Mouse (Mus musculus): ENCODE measurements around the gene L3mbtl4. TPM values are rescaled to one million over a fixed set of nuclear protein-coding genes. Genes with fewer than 3 reads are reported as not detected.

The L3mbtl4 gene
- polyA plus RNA-seq, 1 experiment from 2014 or later, result 1.1 TPM

DNA sequence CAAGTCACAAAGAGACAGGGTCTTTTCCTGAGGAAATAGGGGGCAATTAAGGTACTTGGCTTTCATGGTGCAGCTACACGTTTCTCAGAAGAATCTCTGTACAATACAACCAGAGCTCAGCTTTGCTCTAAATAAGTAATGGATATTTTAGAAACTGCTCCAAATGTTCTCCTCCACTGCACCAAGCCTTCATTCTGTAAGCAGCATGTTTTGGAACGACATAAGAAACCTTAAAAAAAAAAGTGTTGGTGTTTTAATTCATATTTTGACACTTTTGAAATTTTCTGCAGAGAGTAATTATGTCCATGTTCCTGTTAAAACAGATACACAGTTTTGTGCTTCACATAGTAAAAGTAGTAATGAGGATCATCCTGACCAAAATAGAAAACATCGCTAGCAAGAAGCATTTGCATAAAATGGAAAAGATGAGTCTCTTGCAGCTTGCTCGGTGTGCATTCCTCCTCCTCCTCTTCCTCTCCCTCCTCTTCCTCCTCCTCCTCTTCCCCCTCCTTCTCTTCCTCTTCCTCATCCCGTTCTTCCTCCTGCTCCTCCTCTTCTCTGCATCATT lies 369.0 kb downstream of the L3mbtl4 start:
- no peaks in the 10 kb centered on the region for H3K36me3 ChIP-seq (ENCODE audit: insufficient read depth, low read length)
- WGBS, result 61% methylated on average over 5 of the region's 5 CpGs
- no peak for ATAC-seq (replicated peaks; ENCODE audit: low FRiP score, low read depth)
- no peak for DNase-seq (ENCODE audit: low spot score)
- TF ChIP-seq CTCF (IDR thresholded peaks at IDR 0.05; ENCODE audit: low read depth), result no peak
- H3K27ac ChIP-seq, result no peak overlapping the region
- H3K9me3 ChIP-seq (replicated peaks; ENCODE audit: low read length), result no peaks in the 10 kb centered on the region
- no peak overlapping the region for H3K4me2 ChIP-seq (ENCODE audit: low read length)
- H3K4me1 ChIP-seq (replicated peaks; ENCODE audit: insufficient read depth, low read length), result no peaks in the 10 kb centered on the region
- no peak overlapping the region for H3K9ac ChIP-seq (ENCODE audit: low read depth, low read length)
- H3K4me3 ChIP-seq (replicated peaks; ENCODE audit: low read depth, low read length), result no peak overlapping the region
- no peaks in the 10 kb centered on the region for H3K27me3 ChIP-seq (ENCODE audit: insufficient read depth, low read length)

- no peak overlapping the region for H3K4me2 ChIP-seq (ENCODE audit: low read length)
- no peaks in the 10 kb centered on the region for H3K9me3 ChIP-seq (replicated peaks; ENCODE audit: low read length)
- ATAC-seq (replicated peaks; ENCODE audit: low FRiP score, low read depth) (no peak), DNase-seq (ENCODE audit: low spot score) (no peak)
- H3K27me3 ChIP-seq (ENCODE audit: insufficient read depth, low read length), result no peaks in the 10 kb centered on the region
- H3K27ac ChIP-seq, result no peak overlapping the region
- H3K4me1 ChIP-seq (replicated peaks; ENCODE audit: insufficient read depth, low read length), result no peaks in the 10 kb centered on the region
- no peak overlapping the region for H3K9ac ChIP-seq (ENCODE audit: low read depth, low read length)
- no peak overlapping the region for H3K4me3 ChIP-seq (replicated peaks; ENCODE audit: low read depth, low read length)
- TF ChIP-seq CTCF (IDR thresholded peaks at IDR 0.05; ENCODE audit: low read depth), result no peak
- H3K36me3 ChIP-seq (ENCODE audit: insufficient read depth, low read length), result no peaks in the 10 kb centered on the region
- 75% methylated on average over 1 of the region's 1 CpGs for WGBS
Measured at GRCm38 (mm10) chr17:68666528-68666927, 392.9 kb downstream of the L3mbtl4 start.

DNA sequence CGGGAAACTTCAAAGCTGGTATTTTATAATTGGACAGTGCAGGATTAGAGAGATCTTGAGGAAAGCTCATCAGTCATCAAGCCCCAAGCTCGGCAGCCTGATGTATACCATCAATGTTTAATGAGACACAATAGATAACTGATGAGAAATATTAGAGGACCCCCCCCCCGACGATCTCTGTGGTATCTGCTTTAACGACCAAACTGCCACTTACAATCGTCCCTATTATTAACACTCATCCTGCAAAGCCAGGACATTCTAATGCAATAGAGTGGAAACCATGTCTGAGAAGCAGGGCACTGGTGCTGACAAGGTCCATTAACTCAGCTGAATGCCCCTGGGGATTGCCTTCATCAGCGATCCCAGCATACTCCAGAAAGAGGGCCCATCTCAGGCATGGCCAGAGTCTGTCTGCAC lies 398.5 kb downstream of the L3mbtl4 start:
- DNase-seq (ENCODE audit: low spot score) (peak; percentile 7), ATAC-seq (replicated peaks; ENCODE audit: low FRiP score, low read depth) (peak; percentile 54; the same call in 1 of the 2 replicates)
- no peak overlapping the region for H3K27ac ChIP-seq
- no peaks in the 10 kb centered on the region for H3K9me3 ChIP-seq (replicated peaks; ENCODE audit: low read length)
- WGBS, result 19% methylated on average over 7 of the region's 7 CpGs
- H3K4me2 ChIP-seq (ENCODE audit: low read length), result no peak overlapping the region
- TF ChIP-seq CTCF (IDR thresholded peaks at IDR 0.05; ENCODE audit: low read depth), result no peak
- no peaks in the 10 kb centered on the region for H3K36me3 ChIP-seq (ENCODE audit: insufficient read depth, low read length)
- no peaks in the 10 kb centered on the region for H3K4me1 ChIP-seq (replicated peaks; ENCODE audit: insufficient read depth, low read length)
- no peaks in the 10 kb centered on the region for H3K27me3 ChIP-seq (ENCODE audit: insufficient read depth, low read length)
- H3K9ac ChIP-seq (ENCODE audit: low read depth, low read length), result no peak overlapping the region
- H3K4me3 ChIP-seq (replicated peaks; ENCODE audit: low read depth, low read length), result no peak overlapping the region

GRCm38 (mm10) chr17:68710701-68711100 lies 437.1 kb downstream of the L3mbtl4 start:
- Histone ChIP-seq H3K36me3 (ENCODE audit: insufficient read depth, low read length) (no peaks in the 10 kb centered on the region), H3K4me1 (replicated peaks; ENCODE audit: insufficient read depth, low read length) (no peaks in the 10 kb centered on the region), H3K4me2 (ENCODE audit: low read length) (no peak overlapping the region), H3K4me3 (replicated peaks; ENCODE audit: low read depth, low read length) (no peak overlapping the region), H3K27ac (no peak overlapping the region), H3K27me3 (ENCODE audit: insufficient read depth, low read length) (no peaks in the 10 kb centered on the region), H3K9ac (ENCODE audit: low read depth, low read length) (no peak overlapping the region), H3K9me3 (replicated peaks; ENCODE audit: low read length) (no peaks in the 10 kb centered on the region)
- 65% methylated on average over 5 of the region's 5 CpGs for WGBS
- DNase-seq (ENCODE audit: low spot score) (no peak), ATAC-seq (replicated peaks; ENCODE audit: low FRiP score, low read depth) (no peak)
- no peak for TF ChIP-seq CTCF (IDR thresholded peaks at IDR 0.05; ENCODE audit: low read depth)

DNA sequence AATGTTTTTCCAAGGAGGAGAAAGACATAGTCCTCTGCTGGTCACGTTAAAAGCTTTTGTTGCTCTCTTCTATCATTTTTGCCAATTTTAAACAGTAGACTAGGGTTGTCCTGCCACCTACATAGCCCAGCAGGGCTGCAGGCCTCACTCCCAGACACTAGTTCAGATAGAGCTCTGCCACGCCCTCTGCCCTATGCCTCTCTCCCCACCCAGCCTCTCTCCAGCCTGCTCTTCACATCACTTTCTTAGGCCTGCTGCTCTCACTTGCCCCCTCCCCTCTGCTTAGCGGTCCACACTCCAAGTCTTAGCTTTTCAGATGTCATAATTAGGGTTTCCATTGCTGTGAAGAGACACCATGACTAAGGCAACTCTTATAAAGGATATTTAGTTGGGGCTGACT lies 437.8 kb downstream of the L3mbtl4 start:
- ATAC-seq (replicated peaks; ENCODE audit: low FRiP score, low read depth) (no peak), DNase-seq (ENCODE audit: low spot score) (no peak)
- Histone ChIP-seq H3K27me3 (ENCODE audit: insufficient read depth, low read length) (no peaks in the 10 kb centered on the region), H3K27ac (no peak overlapping the region), H3K36me3 (ENCODE audit: insufficient read depth, low read length) (no peaks in the 10 kb centered on the region), H3K4me3 (replicated peaks; ENCODE audit: low read depth, low read length) (no peak overlapping the region), H3K9me3 (replicated peaks; ENCODE audit: low read length) (no peaks in the 10 kb centered on the region), H3K4me2 (ENCODE audit: low read length) (no peak overlapping the region), H3K4me1 (replicated peaks; ENCODE audit: insufficient read depth, low read length) (no peaks in the 10 kb centered on the region), H3K9ac (ENCODE audit: low read depth, low read length) (no peak overlapping the region)
- 56% methylated on average over 3 of the region's 3 CpGs for WGBS
- TF ChIP-seq CTCF (IDR thresholded peaks at IDR 0.05; ENCODE audit: low read depth), result no peak

- no peak overlapping the region for H3K27ac ChIP-seq
- no peak overlapping the region for H3K4me3 ChIP-seq (replicated peaks; ENCODE audit: low read depth, low read length)
- no peaks in the 10 kb centered on the region for H3K4me1 ChIP-seq (replicated peaks; ENCODE audit: insufficient read depth, low read length)
- no peak for TF ChIP-seq CTCF (IDR thresholded peaks at IDR 0.05; ENCODE audit: low read depth)
- DNase-seq (ENCODE audit: low spot score) (no peak), ATAC-seq (replicated peaks; ENCODE audit: low FRiP score, low read depth) (no peak)
- H3K36me3 ChIP-seq (ENCODE audit: insufficient read depth, low read length), result no peaks in the 10 kb centered on the region
- no peak overlapping the region for H3K9ac ChIP-seq (ENCODE audit: low read depth, low read length)
- WGBS, result 71% methylated on average over 1 of the region's 1 CpGs
- H3K4me2 ChIP-seq (ENCODE audit: low read length), result no peak overlapping the region
- no peaks in the 10 kb centered on the region for H3K9me3 ChIP-seq (replicated peaks; ENCODE audit: low read length)
- H3K27me3 ChIP-seq (ENCODE audit: insufficient read depth, low read length), result no peaks in the 10 kb centered on the region
Measured at GRCm38 (mm10) chr17:68748296-68748695, 474.7 kb downstream of the L3mbtl4 start.

DNA sequence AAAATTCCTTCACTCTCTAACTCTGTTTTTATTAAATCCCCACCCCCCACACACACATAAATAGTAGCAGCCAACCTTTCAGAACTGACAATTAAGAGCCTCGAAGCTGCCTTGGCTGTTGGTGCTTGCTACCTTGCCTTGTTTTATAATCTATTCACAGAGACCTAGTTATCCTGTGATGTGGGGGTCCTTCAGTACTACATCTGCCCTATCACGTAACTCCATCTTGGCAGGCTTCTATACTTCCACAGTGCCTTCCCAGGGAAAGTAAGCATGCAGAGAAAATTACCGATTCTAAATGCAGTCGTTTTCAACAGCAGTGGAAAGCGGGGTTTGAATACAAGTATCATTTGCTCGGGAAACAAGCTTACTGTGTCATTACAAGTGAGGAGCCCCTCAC lies 476.9 kb downstream of the L3mbtl4 start:
- Histone ChIP-seq H3K4me1 (replicated peaks; ENCODE audit: insufficient read depth, low read length) (no peaks in the 10 kb centered on the region), H3K4me2 (ENCODE audit: low read length) (no peak overlapping the region), H3K36me3 (ENCODE audit: insufficient read depth, low read length) (no peaks in the 10 kb centered on the region), H3K27me3 (ENCODE audit: insufficient read depth, low read length) (no peaks in the 10 kb centered on the region), H3K27ac (no peak overlapping the region), H3K9me3 (replicated peaks; ENCODE audit: low read length) (no peaks in the 10 kb centered on the region), H3K9ac (ENCODE audit: low read depth, low read length) (no peak overlapping the region), H3K4me3 (replicated peaks; ENCODE audit: low read depth, low read length) (no peak overlapping the region)
- no peak for TF ChIP-seq CTCF (IDR thresholded peaks at IDR 0.05; ENCODE audit: low read depth)
- no peak for DNase-seq (ENCODE audit: low spot score)
- 57% methylated on average over 6 of the region's 6 CpGs for WGBS
- no peak for ATAC-seq (replicated peaks; ENCODE audit: low FRiP score, low read depth)
